Mouse (Mus musculus) kidney, embryonic 16.5 days (tissue): ENCODE data around the gene Pdzrn4. TPM values are rescaled to one million over a fixed set of nuclear protein-coding genes. Genes with fewer than 3 reads are reported as not detected.

ENCODE experiments used
- ATAC-seq: fragments of 200-750 bp; cut with Nextera tagmentation; 2 replicates; pipeline ENCODE4 v1.8.0; 2017; ENCODE audit warnings: moderate TSS enrichment; ENCODE audit not compliant: low FRiP score, low TSS enrichment
- H3K27ac ChIP-seq: fragments of 300-500 bp; sonication (generic); 2 replicates; pipeline ENCODE4 v1.5.1; 2014; ENCODE audit warnings: low read length
- H3K27me3 ChIP-seq: fragments of 300-500 bp; sonication (generic); 2 replicates; pipeline ENCODE4 v1.6.1; 2014; ENCODE audit warnings: low read length, control low read depth, mixed read lengths; ENCODE audit not compliant: insufficient read depth
- H3K36me3 ChIP-seq: fragments of 300-500 bp; sonication (generic); 2 replicates; pipeline ENCODE4 v1.6.1; 2014; ENCODE audit warnings: low read length, control low read depth, mixed read lengths; ENCODE audit not compliant: insufficient read depth
- H3K4me1 ChIP-seq: fragments of 300-500 bp; sonication (generic); 2 replicates; pipeline ENCODE4 v1.6.1; 2014; ENCODE audit warnings: low read length, control low read depth, mixed read lengths; ENCODE audit not compliant: insufficient read depth
- H3K4me2 ChIP-seq: fragments of 300-500 bp; sonication (generic); replicated peaks from 2 replicates; pipeline ENCODE4 v1.6.1; 2014; ENCODE audit warnings: low read depth, low read length
- H3K4me3 ChIP-seq: fragments of 300-500 bp; sonication (generic); 2 replicates; pipeline ENCODE4 v1.5.1; 2014; ENCODE audit warnings: mild to moderate bottlenecking, low read length
- H3K9ac ChIP-seq: fragments of 300-500 bp; sonication (generic); replicated peaks from 2 replicates; pipeline ENCODE4 v1.6.1; 2014; ENCODE audit warnings: low read length
- H3K9me3 ChIP-seq: fragments of 300-500 bp; sonication (generic); 2 replicates; pipeline ENCODE4 v1.6.1; 2016; ENCODE audit warnings: low read length, control low read depth
- WGBS: fragments of 180-500 bp; shearing (Covaris S2); extraction: QIAGEN DNeasy Blood & Tissue Kit; methylation state at CpG from one replicate; pipeline ENCODE4 v1.1.7; 2014; 5-methylcytosine and 5-hydroxymethylcytosine counted together
- polyA plus RNA-seq: library from polyadenylated mRNA; unstranded; fragments of >200 nt; fragmentation: Nextera tagmentation; extraction: Ambion mirVana; gene quantifications from 2 replicates; pipeline ENCODE4 v1.2.1, GENCODE M21; 2015

Gene Pdzrn4
- polyA plus RNA-seq, 1 experiment from 2014 or later: 3.1 TPM

GRCm38 (mm10) chr15:92599381-92599780 lies 202.7 kb downstream of the Pdzrn4 start:
- Histone ChIP-seq H3K36me3 (no peaks in the 10 kb centered on the region), H3K9me3 (peaks cover 5% of the 10 kb centered on the region; the same call in 1 of the 2 replicates), H3K9ac (no peak overlapping the region), H3K4me1 (peaks cover 14% of the 10 kb centered on the region), H3K4me2 (peak overlapping the region; percentile 59), H3K27me3 (no peaks in the 10 kb centered on the region), H3K4me3 (peak overlapping the region; percentile 41), H3K27ac (no peak overlapping the region)
- no peak for ATAC-seq
- 4% methylated on average over 7 of the region's 7 CpGs for WGBS

DNA sequence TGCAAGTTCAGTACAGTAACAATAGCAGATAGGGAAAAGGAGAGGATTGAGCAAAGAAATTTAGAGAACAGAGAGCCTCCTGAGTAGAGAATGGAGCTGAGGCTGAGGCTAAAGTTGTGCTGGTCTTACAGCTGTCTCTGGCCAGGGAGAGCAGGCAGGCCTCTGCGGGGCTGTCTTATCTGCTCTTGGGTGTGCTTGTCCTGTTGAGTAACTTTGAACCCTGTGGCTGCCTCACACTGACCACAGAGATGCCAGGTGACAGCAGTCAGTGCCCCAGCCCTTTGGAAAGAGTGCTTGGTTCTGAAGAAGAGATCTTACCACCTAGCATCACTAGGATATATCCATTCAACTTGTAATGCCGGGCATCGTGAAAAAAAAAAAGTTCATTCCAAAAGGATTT lies 214.2 kb downstream of the Pdzrn4 start:
- 82% methylated on average over 3 of the region's 3 CpGs for WGBS
- Histone ChIP-seq H3K4me3 (no peak overlapping the region), H3K4me2 (no peak overlapping the region), H3K4me1 (no peaks in the 10 kb centered on the region), H3K9me3 (no peaks in the 10 kb centered on the region), H3K36me3 (no peaks in the 10 kb centered on the region), H3K9ac (no peak overlapping the region), H3K27me3 (no peaks in the 10 kb centered on the region), H3K27ac (no peak overlapping the region)
- ATAC-seq: no peak

DNA sequence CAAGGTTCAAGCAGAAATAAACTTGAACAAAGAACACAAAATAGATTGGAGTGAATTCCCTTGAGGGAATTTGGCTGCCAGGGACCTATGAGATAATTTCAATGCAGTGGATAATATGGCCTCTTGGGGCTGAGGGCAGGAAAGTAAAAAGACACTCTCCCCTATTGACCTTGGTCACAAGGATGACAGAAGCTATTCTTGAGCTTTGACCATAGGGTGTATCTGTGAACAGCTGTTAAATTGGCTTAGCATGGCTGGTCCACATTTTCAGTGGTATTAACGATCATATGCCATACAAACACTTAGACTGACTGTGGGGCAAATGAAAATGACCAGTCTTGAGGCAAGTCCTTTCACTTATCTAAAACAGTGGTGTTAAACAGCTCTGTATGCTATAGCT lies 215.7 kb downstream of the Pdzrn4 start:
- no peak overlapping the region for H3K9ac ChIP-seq
- 87% methylated on average over 1 of the region's 1 CpGs for WGBS
- no peak overlapping the region for H3K27ac ChIP-seq
- no peaks in the 10 kb centered on the region for H3K9me3 ChIP-seq
- H3K4me1 ChIP-seq: no peaks in the 10 kb centered on the region
- no peaks in the 10 kb centered on the region for H3K36me3 ChIP-seq
- no peak overlapping the region for H3K4me2 ChIP-seq
- ATAC-seq: no peak
- no peak overlapping the region for H3K4me3 ChIP-seq
- H3K27me3 ChIP-seq: no peaks in the 10 kb centered on the region

DNA sequence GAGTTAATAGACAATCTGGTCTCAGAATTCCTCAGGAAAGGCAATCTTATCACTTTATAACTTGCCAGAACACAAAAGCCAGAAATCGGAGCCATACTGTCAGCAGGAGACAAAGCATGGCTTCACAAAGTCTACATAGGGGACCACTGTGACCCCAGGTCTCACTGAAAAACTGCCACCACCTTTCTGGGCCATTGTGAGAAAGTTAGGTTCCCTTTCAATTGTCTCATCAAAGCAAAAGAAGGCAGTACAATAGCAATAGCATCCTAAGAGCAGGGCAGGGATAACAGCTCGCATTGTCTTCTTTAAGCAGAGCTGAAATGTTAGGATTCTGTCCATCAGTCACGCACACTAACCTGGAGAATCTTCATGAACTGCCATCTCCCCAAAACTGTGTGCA lies 216.5 kb downstream of the Pdzrn4 start:
- ATAC-seq: no peak
- Histone ChIP-seq H3K4me3 (no peak overlapping the region), H3K27me3 (no peaks in the 10 kb centered on the region), H3K4me1 (no peaks in the 10 kb centered on the region), H3K4me2 (no peak overlapping the region), H3K9me3 (no peaks in the 10 kb centered on the region), H3K9ac (no peak overlapping the region), H3K27ac (no peak overlapping the region), H3K36me3 (no peaks in the 10 kb centered on the region)
- 91% methylated on average over 3 of the region's 3 CpGs for WGBS

DNA sequence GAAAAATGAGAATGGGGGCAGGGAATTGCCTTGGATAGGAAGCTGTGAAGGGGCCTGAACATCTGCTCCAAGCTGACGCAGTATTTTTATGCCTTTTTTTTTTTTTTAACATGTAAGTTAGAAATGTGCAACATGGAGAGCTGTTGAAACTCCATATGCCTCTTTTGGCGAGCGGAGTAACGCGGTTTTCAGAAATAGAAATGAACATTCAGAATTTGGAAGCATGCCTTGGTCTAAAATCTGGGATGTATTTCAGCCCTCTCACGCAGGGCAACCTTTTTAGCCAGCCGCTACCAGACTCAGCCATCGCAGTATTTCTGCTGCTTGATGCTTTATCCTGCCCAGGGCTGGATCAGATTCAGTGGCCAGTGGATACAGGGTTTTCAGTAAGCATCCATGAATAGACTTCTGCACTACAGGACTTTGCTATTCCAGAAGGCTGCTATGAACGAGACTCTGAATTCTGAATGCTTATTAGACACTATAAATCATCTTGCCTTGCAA lies 225.1 kb downstream of the Pdzrn4 start:
- Histone ChIP-seq H3K9me3 (no peaks in the 10 kb centered on the region), H3K27me3 (no peaks in the 10 kb centered on the region), H3K9ac (no peak overlapping the region), H3K4me1 (no peaks in the 10 kb centered on the region), H3K4me3 (no peak overlapping the region), H3K27ac (no peak overlapping the region), H3K36me3 (no peaks in the 10 kb centered on the region), H3K4me2 (no peak overlapping the region)
- 82% methylated on average over 9 of the region's 9 CpGs for WGBS
- ATAC-seq: no peak

DNA sequence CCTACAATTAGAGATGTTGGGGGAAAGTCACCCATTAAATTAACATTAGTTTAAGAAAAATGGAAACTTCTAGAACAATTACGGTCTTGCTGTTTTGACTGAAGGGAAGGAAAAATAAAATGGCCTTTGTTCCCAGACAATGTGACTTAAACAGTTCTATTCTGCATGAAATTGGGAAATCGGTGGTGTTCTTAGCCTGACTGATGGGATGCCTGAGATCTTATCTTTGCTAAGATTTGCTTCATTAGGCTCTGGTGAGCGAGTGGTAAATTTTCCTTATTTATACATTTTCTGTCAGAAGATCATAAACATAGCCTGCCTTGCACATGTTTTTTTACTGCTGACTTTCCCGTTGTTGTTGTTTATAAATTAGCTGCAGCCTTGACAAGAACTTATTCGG lies 225.6 kb downstream of the Pdzrn4 start:
- no peaks in the 10 kb centered on the region for H3K4me1 ChIP-seq
- no peak overlapping the region for H3K9ac ChIP-seq
- H3K27ac ChIP-seq: no peak overlapping the region
- no peaks in the 10 kb centered on the region for H3K36me3 ChIP-seq
- no peak for ATAC-seq
- no peak overlapping the region for H3K4me3 ChIP-seq
- no peak overlapping the region for H3K4me2 ChIP-seq
- H3K9me3 ChIP-seq: no peaks in the 10 kb centered on the region
- H3K27me3 ChIP-seq: no peaks in the 10 kb centered on the region
- WGBS: 46% methylated on average over 5 of the region's 5 CpGs

GRCm38 (mm10) chr15:92629172-92629571 lies 232.5 kb downstream of the Pdzrn4 start:
- WGBS: 56% methylated on average over 2 of the region's 2 CpGs
- H3K9me3 ChIP-seq: no peaks in the 10 kb centered on the region
- H3K4me3 ChIP-seq: no peak overlapping the region
- no peak overlapping the region for H3K9ac ChIP-seq
- H3K4me1 ChIP-seq: no peaks in the 10 kb centered on the region
- no peaks in the 10 kb centered on the region for H3K36me3 ChIP-seq
- no peak for ATAC-seq
- no peak overlapping the region for H3K27ac ChIP-seq
- H3K27me3 ChIP-seq: no peaks in the 10 kb centered on the region
- H3K4me2 ChIP-seq: no peak overlapping the region

- H3K9me3 ChIP-seq: no peaks in the 10 kb centered on the region
- no peak for ATAC-seq
- H3K9ac ChIP-seq: no peak overlapping the region
- H3K4me2 ChIP-seq: no peak overlapping the region
- H3K4me1 ChIP-seq: no peaks in the 10 kb centered on the region
- H3K27ac ChIP-seq: no peak overlapping the region
- H3K36me3 ChIP-seq: no peaks in the 10 kb centered on the region
- no peak overlapping the region for H3K4me3 ChIP-seq
- WGBS: 72% methylated on average over 14 of the region's 14 CpGs
- H3K27me3 ChIP-seq: no peaks in the 10 kb centered on the region
Observed at GRCm38 (mm10) chr15:92634044-92634610, 237.4 kb downstream of the Pdzrn4 start.

- H3K4me1 ChIP-seq: no peaks in the 10 kb centered on the region
- WGBS: 42% methylated on average over 18 of the region's 18 CpGs
- no peaks in the 10 kb centered on the region for H3K9me3 ChIP-seq
- peak overlapping the region; percentile 13; the same call in 1 of the 2 replicates for H3K4me2 ChIP-seq
- H3K9ac ChIP-seq: no peak overlapping the region
- no peak overlapping the region for H3K27ac ChIP-seq
- H3K27me3 ChIP-seq: no peaks in the 10 kb centered on the region
- no peaks in the 10 kb centered on the region for H3K36me3 ChIP-seq
- ATAC-seq: peak; percentile 73; the same call in 1 of the 2 replicates
- no peak overlapping the region for H3K4me3 ChIP-seq
Observed at GRCm38 (mm10) chr15:92640212-92641082, 243.8 kb downstream of the Pdzrn4 start.
